Mouse (Mus musculus) limb, embryonic 14.5 days (tissue): ENCODE results near the gene Fau. TPM values are rescaled to one million over a fixed set of nuclear protein-coding genes. Genes with fewer than 3 reads are reported as not detected.

Source experiments
- ATAC-seq: fragments of 200-750 bp; cut with Nextera tagmentation; 2 replicates; pipeline ENCODE4 v1.8.0; 2017; ENCODE audit warnings: low read depth, moderate number of reproducible peaks, moderate TSS enrichment; ENCODE audit not compliant: low FRiP score
- DNase-seq: peaks from one replicate; pipeline ENCODE4 v3.0.0-alpha.2; 2015; ENCODE audit warnings: low spot score
- H3K27ac ChIP-seq: fragments of 300-500 bp; sonication (generic); replicated peaks from 2 replicates; pipeline ENCODE4 v1.5.1; 2014; ENCODE audit warnings: low read depth, mild to moderate bottlenecking, low read length, moderate library complexity, mixed read lengths
- H3K27me3 ChIP-seq: fragments of 300-500 bp; sonication (generic); 2 replicates; pipeline ENCODE4 v1.6.1; 2014; ENCODE audit warnings: low read length, mixed read lengths; ENCODE audit not compliant: control insufficient read depth, insufficient read depth
- H3K36me3 ChIP-seq: fragments of 300-500 bp; sonication (generic); 2 replicates; pipeline ENCODE4 v1.6.1; 2014; ENCODE audit warnings: mild to moderate bottlenecking, low read length, moderate library complexity, mixed read lengths; ENCODE audit not compliant: control insufficient read depth, insufficient read depth
- H3K4me1 ChIP-seq: fragments of 300-500 bp; sonication (generic); 2 replicates; pipeline ENCODE4 v1.6.1; 2014; ENCODE audit warnings: antibody characterized with exemption, low read length, mixed read lengths; ENCODE audit not compliant: control insufficient read depth, insufficient read depth
- H3K4me2 ChIP-seq: fragments of 300-500 bp; sonication (generic); replicated peaks from 2 replicates; pipeline ENCODE4 v1.6.1; 2014; ENCODE audit warnings: low read depth, mild to moderate bottlenecking, low read length, moderate library complexity; ENCODE audit not compliant: severe bottlenecking
- H3K4me3 ChIP-seq: fragments of 300-500 bp; sonication (generic); replicated peaks from 2 replicates; pipeline ENCODE4 v1.5.1; 2014; ENCODE audit warnings: low read length
- H3K9ac ChIP-seq: fragments of 300-500 bp; sonication (generic); 2 replicates; pipeline ENCODE4 v1.6.1; 2014; ENCODE audit warnings: mild to moderate bottlenecking, low read depth, low read length, moderate library complexity; ENCODE audit not compliant: severe bottlenecking
- H3K9me3 ChIP-seq: fragments of 300-500 bp; sonication (generic); 2 replicates; pipeline ENCODE4 v1.6.1; 2016; ENCODE audit warnings: low read length; ENCODE audit not compliant: control insufficient read depth
- POLR2A ChIP-seq: fragments of 200-500 bp; IDR thresholded peaks from 2 replicates; pipeline ENCODE4 v1.8.0; 2012; ENCODE audit warnings: inconsistent platforms, mild to moderate bottlenecking, moderate library complexity, borderline replicate concordance; ENCODE audit not compliant: insufficient read depth, insufficient read length; ENCODE audit errors: extremely low read depth
- WGBS: fragments of 180-500 bp; shearing (Covaris S2); extraction: QIAGEN DNeasy Blood & Tissue Kit; methylation state at CpG from one replicate; pipeline ENCODE4 v1.1.7; 2014; 5-methylcytosine and 5-hydroxymethylcytosine counted together
- microRNA-seq: library from miRNA; unstranded; fragments of <30 nt; microRNA quantifications from one replicate; pipeline ENCODE4, GENCODE M21; 2016
- polyA plus RNA-seq, 2 experiments: library from polyadenylated mRNA; depleted of rRNA in 1 of 2; stranded (reverse) in 1 of 2; unstranded in 1 of 2; fragments of >200 nt; fragmentation: Nextera tagmentation in 1 of 2; extraction: Ambion mirVana in 1 of 2; gene quantifications; 2 replicates each; pipeline versions ENCODE4 v1.2.1 to v1.2.3; 2012 to 2014

The Fau gene
- polyA plus RNA-seq, 2 experiments = 968 to 1,838 TPM

- H3K4me2 ChIP-seq = no peak overlapping the region
- H3K9me3 ChIP-seq = no peaks in the 10 kb centered on the region
These were observed 40.2 kb downstream of the Fau start for GRCm38 (mm10) chr19:6097847-6098246.

GRCm38 (mm10) chr19:6101186-6101585 lies 43.5 kb downstream of the Fau start:
- no peak for DNase-seq
- WGBS = 26% methylated on average over 6 of the region's 6 CpGs
- no peak for TF ChIP-seq POLR2A

More at GRCm38 (mm10) chr19:6097847-6098246, 40.2 kb downstream of the Fau start:
- no peak overlapping the region for H3K9ac ChIP-seq
- ATAC-seq (no peak), DNase-seq (no peak)
- 91% methylated on average over 3 of the region's 3 CpGs for WGBS
- no peak for TF ChIP-seq POLR2A
- H3K4me3 ChIP-seq = no peak overlapping the region
- H3K4me1 ChIP-seq = no peaks in the 10 kb centered on the region
- H3K27ac ChIP-seq = no peak overlapping the region
- no peaks in the 10 kb centered on the region for H3K27me3 ChIP-seq
- peaks cover 16% of the 10 kb centered on the region for H3K36me3 ChIP-seq

GRCm38 (mm10) chr19:6102169-6102853 lies 44.7 kb downstream of the Fau start:
- no peak for TF ChIP-seq POLR2A
- H3K9me3 ChIP-seq = no peaks in the 10 kb centered on the region
- WGBS = 77% methylated on average over 6 of the region's 6 CpGs
- no peak overlapping the region for H3K4me2 ChIP-seq
- no peak overlapping the region for H3K4me3 ChIP-seq
- H3K9ac ChIP-seq = no peak overlapping the region
- no peaks in the 10 kb centered on the region for H3K4me1 ChIP-seq
- DNase-seq (no peak), ATAC-seq (no peak)
- H3K27me3 ChIP-seq = no peaks in the 10 kb centered on the region
- 0 out of 2 replicates have a peak, but pooled peaks cover 6% of the 10 kb centered on the region for H3K36me3 ChIP-seq
- H3K27ac ChIP-seq = no peak overlapping the region

More at GRCm38 (mm10) chr19:6101186-6101585, 43.5 kb downstream of the Fau start:
- Histone ChIP-seq H3K27me3 (no peaks in the 10 kb centered on the region), H3K9me3 (no peaks in the 10 kb centered on the region), H3K4me1 (no peaks in the 10 kb centered on the region), H3K36me3 (0 out of 2 replicates have a peak, but pooled peaks cover 6% of the 10 kb centered on the region), H3K4me3 (no peak overlapping the region), H3K4me2 (no peak overlapping the region), H3K27ac (no peak overlapping the region), H3K9ac (no peak overlapping the region)
- ATAC-seq = no peak

GRCm38 (mm10) chr19:6104476-6104875 lies 46.8 kb downstream of the Fau start:
- H3K9me3 ChIP-seq = no peaks in the 10 kb centered on the region
- H3K27me3 ChIP-seq = no peaks in the 10 kb centered on the region
- WGBS = 71% methylated on average over 4 of the region's 4 CpGs
- DNase-seq (no peak), ATAC-seq (no peak)
- no peaks in the 10 kb centered on the region for H3K4me1 ChIP-seq
- no peaks in the 10 kb centered on the region for H3K36me3 ChIP-seq
- TF ChIP-seq POLR2A = no peak
- H3K9ac ChIP-seq = no peak overlapping the region
- H3K27ac ChIP-seq = no peak overlapping the region
- no peak overlapping the region for H3K4me2 ChIP-seq
- no peak overlapping the region for H3K4me3 ChIP-seq

GRCm38 (mm10) chr19:6105586-6105985 lies 47.9 kb downstream of the Fau start, which contains the start of gene Naaladl1:
Gene Naaladl1, plus strand, starts transcription at chr19:6105782.
- DNase-seq (no peak), ATAC-seq (no peak)
- H3K9ac ChIP-seq = no peak within 1 kb of the TSS
- no peak for TF ChIP-seq POLR2A
- H3K4me3 ChIP-seq = no peak within 1 kb of the TSS
- H3K4me1 ChIP-seq = no peaks in the 10 kb centered on the region
- H3K9me3 ChIP-seq = no peaks in the 10 kb centered on the region
- no peaks in the 10 kb centered on the region for H3K27me3 ChIP-seq
- H3K4me2 ChIP-seq = no peak within 1 kb of the TSS
- H3K36me3 ChIP-seq = no peaks in the 10 kb centered on the region
- WGBS = 76% methylated on average over 7 of the region's 7 CpGs
- H3K27ac ChIP-seq = no peak within 1 kb of the TSS

Small RNA genes within 50 kb of the gene (microRNA-seq; reads per million reads assigned to microRNA genes)
- gene Mir6988 = 0.69 reads per million

Other genes starting within 250 kb of the Fau start
- gene Frmd8, start 182.6 kb upstream of the Fau start, polyA plus RNA-seq (2012; rRNA removed) = 22.7 and 30.1 TPM in 2 replicates
- 22.6 and 22.7 TPM in 2 replicates for gene Frmd8, start 182.6 kb upstream of the Fau start, polyA plus RNA-seq (2014; fragmentation: Nextera tagmentation; extraction: Ambion mirVana)
- gene Slc25a45, start 180.0 kb upstream of the Fau start, polyA plus RNA-seq (2012; rRNA removed) = 6.2 and 6.3 TPM in 2 replicates
- gene Slc25a45, start 180.0 kb upstream of the Fau start, polyA plus RNA-seq (2014; fragmentation: Nextera tagmentation; extraction: Ambion mirVana) = 2.5 and 3.0 TPM in 2 replicates
- gene Tigd3, start 163.7 kb upstream of the Fau start, polyA plus RNA-seq (2012; rRNA removed) = 4.8 TPM in 2 replicates
- gene Tigd3, start 163.7 kb upstream of the Fau start, polyA plus RNA-seq (2014; fragmentation: Nextera tagmentation; extraction: Ambion mirVana) = 1.7 and 2.0 TPM in 2 replicates
- 179 and 199 TPM in 2 replicates for gene Dpf2, start 144.8 kb upstream of the Fau start, polyA plus RNA-seq (2012; rRNA removed)
- 143 and 147 TPM in 2 replicates for gene Dpf2, start 144.8 kb upstream of the Fau start, polyA plus RNA-seq (2014; fragmentation: Nextera tagmentation; extraction: Ambion mirVana)
- gene Cdc42ep2, start 133.0 kb upstream of the Fau start, polyA plus RNA-seq (2012; rRNA removed) = 9.7 and 10.0 TPM in 2 replicates
- 6.5 and 8.0 TPM in 2 replicates for gene Cdc42ep2, start 133.0 kb upstream of the Fau start, polyA plus RNA-seq (2014; fragmentation: Nextera tagmentation; extraction: Ambion mirVana)
- 87.9 and 109 TPM in 2 replicates for gene Pola2, start 93.6 kb upstream of the Fau start, polyA plus RNA-seq (2012; rRNA removed)
- 65.8 and 66.3 TPM in 2 replicates for gene Pola2, start 93.6 kb upstream of the Fau start, polyA plus RNA-seq (2014; fragmentation: Nextera tagmentation; extraction: Ambion mirVana)
- gene Slc22a20, start 71.7 kb upstream of the Fau start, polyA plus RNA-seq (2012; rRNA removed) = not detected in 2 replicates
- not detected in 2 replicates for gene Slc22a20, start 71.7 kb upstream of the Fau start, polyA plus RNA-seq (2014; fragmentation: Nextera tagmentation; extraction: Ambion mirVana)
- 29.0 and 33.4 TPM in 2 replicates for gene Capn1, start 41.9 kb upstream of the Fau start, polyA plus RNA-seq (2012; rRNA removed)
- 18.0 and 19.7 TPM in 2 replicates for gene Capn1, start 41.9 kb upstream of the Fau start, polyA plus RNA-seq (2014; fragmentation: Nextera tagmentation; extraction: Ambion mirVana)
- gene Syvn1, start 11.3 kb upstream of the Fau start, polyA plus RNA-seq (2012; rRNA removed) = 49.2 and 63.9 TPM in 2 replicates
- gene Syvn1, start 11.3 kb upstream of the Fau start, polyA plus RNA-seq (2014; fragmentation: Nextera tagmentation; extraction: Ambion mirVana) = 31.5 and 34.6 TPM in 2 replicates
- gene Mrpl49, start 59 bp upstream of the Fau start, polyA plus RNA-seq (2012; rRNA removed) = 47.0 and 54.8 TPM in 2 replicates
- gene Mrpl49, start 59 bp upstream of the Fau start, polyA plus RNA-seq (2014; fragmentation: Nextera tagmentation; extraction: Ambion mirVana) = 75.3 and 75.5 TPM in 2 replicates
- 32.0 and 41.5 TPM in 2 replicates for gene Znhit2, start 3.3 kb downstream of the Fau start, polyA plus RNA-seq (2012; rRNA removed)
- 36.5 and 37.0 TPM in 2 replicates for gene Znhit2, start 3.3 kb downstream of the Fau start, polyA plus RNA-seq (2014; fragmentation: Nextera tagmentation; extraction: Ambion mirVana)
- 43.8 and 59.6 TPM in 2 replicates for gene Tm7sf2, start 10.5 kb downstream of the Fau start, polyA plus RNA-seq (2012; rRNA removed)
- 15.5 and 18.8 TPM in 2 replicates for gene Tm7sf2, start 10.5 kb downstream of the Fau start, polyA plus RNA-seq (2014; fragmentation: Nextera tagmentation; extraction: Ambion mirVana)
- 81.6 and 95.9 TPM in 2 replicates for gene Vps51, start 19.4 kb downstream of the Fau start, polyA plus RNA-seq (2012; rRNA removed)
- 51.9 and 60.5 TPM in 2 replicates for gene Vps51, start 19.4 kb downstream of the Fau start, polyA plus RNA-seq (2014; fragmentation: Nextera tagmentation; extraction: Ambion mirVana)
- gene Tmem262, start 22.2 kb downstream of the Fau start, polyA plus RNA-seq (2012; rRNA removed) = 0.20 TPM in 1 of 2 replicates, not detected in the other
- not detected in 2 replicates for gene Tmem262, start 22.2 kb downstream of the Fau start, polyA plus RNA-seq (2014; fragmentation: Nextera tagmentation; extraction: Ambion mirVana)
- gene Gm28374, start 24.4 kb downstream of the Fau start, polyA plus RNA-seq (2012; rRNA removed) = 1.1 and 1.3 TPM in 2 replicates
- gene Gm28374, start 24.4 kb downstream of the Fau start, polyA plus RNA-seq (2014; fragmentation: Nextera tagmentation; extraction: Ambion mirVana) = 1.1 and 1.3 TPM in 2 replicates
- gene Zfpl1, start 27.1 kb downstream of the Fau start, polyA plus RNA-seq (2012; rRNA removed) = 134 and 177 TPM in 2 replicates
- gene Zfpl1, start 27.1 kb downstream of the Fau start, polyA plus RNA-seq (2014; fragmentation: Nextera tagmentation; extraction: Ambion mirVana) = 85.4 and 91.0 TPM in 2 replicates
- gene Cdca5, start 27.1 kb downstream of the Fau start, polyA plus RNA-seq (2012; rRNA removed) = 22.0 and 23.3 TPM in 2 replicates
- gene Cdca5, start 27.1 kb downstream of the Fau start, polyA plus RNA-seq (2014; fragmentation: Nextera tagmentation; extraction: Ambion mirVana) = 27.9 and 31.5 TPM in 2 replicates
- 0.14 and 0.75 TPM in 2 replicates for gene AC131692.1, start 36.6 kb downstream of the Fau start, polyA plus RNA-seq (2012; rRNA removed)
- not detected in 2 replicates for gene AC131692.1, start 36.6 kb downstream of the Fau start, polyA plus RNA-seq (2014; fragmentation: Nextera tagmentation; extraction: Ambion mirVana)
- gene Naaladl1, start 47.9 kb downstream of the Fau start, polyA plus RNA-seq (2012; rRNA removed) = 2.5 and 3.0 TPM in 2 replicates
- gene Naaladl1, start 47.9 kb downstream of the Fau start, polyA plus RNA-seq (2014; fragmentation: Nextera tagmentation; extraction: Ambion mirVana) = 0.21 and 0.48 TPM in 2 replicates
- 45.6 and 57.9 TPM in 2 replicates for gene Sac3d1, start 60.8 kb downstream of the Fau start, polyA plus RNA-seq (2012; rRNA removed)
- 53.8 and 55.9 TPM in 2 replicates for gene Sac3d1, start 60.8 kb downstream of the Fau start, polyA plus RNA-seq (2014; fragmentation: Nextera tagmentation; extraction: Ambion mirVana)
- gene Snx15, start 70.5 kb downstream of the Fau start, polyA plus RNA-seq (2012; rRNA removed) = 36.4 and 48.9 TPM in 2 replicates
- 30.2 and 33.9 TPM in 2 replicates for gene Snx15, start 70.5 kb downstream of the Fau start, polyA plus RNA-seq (2014; fragmentation: Nextera tagmentation; extraction: Ambion mirVana)
- gene Batf2, start 83.1 kb downstream of the Fau start, polyA plus RNA-seq (2012; rRNA removed) = 0.10 and 0.22 TPM in 2 replicates
- 0.15 TPM in 1 of 2 replicates, not detected in the other for gene Batf2, start 83.1 kb downstream of the Fau start, polyA plus RNA-seq (2014; fragmentation: Nextera tagmentation; extraction: Ambion mirVana)
- 91.9 and 127 TPM in 2 replicates for gene Arl2, start 83.7 kb downstream of the Fau start, polyA plus RNA-seq (2012; rRNA removed)
- gene Arl2, start 83.7 kb downstream of the Fau start, polyA plus RNA-seq (2014; fragmentation: Nextera tagmentation; extraction: Ambion mirVana) = 76.0 and 77.5 TPM in 2 replicates
- gene Majin, start 126.5 kb downstream of the Fau start, polyA plus RNA-seq (2012; rRNA removed) = 0.05 and 0.09 TPM in 2 replicates
- gene Majin, start 126.5 kb downstream of the Fau start, polyA plus RNA-seq (2014; fragmentation: Nextera tagmentation; extraction: Ambion mirVana) = not detected in 2 replicates
- gene Gpha2, start 168.5 kb downstream of the Fau start, polyA plus RNA-seq (2012; rRNA removed) = 1.5 and 2.7 TPM in 2 replicates
- 1.2 and 2.3 TPM in 2 replicates for gene Gpha2, start 168.5 kb downstream of the Fau start, polyA plus RNA-seq (2014; fragmentation: Nextera tagmentation; extraction: Ambion mirVana)
- gene Ppp2r5b, start 178.0 kb downstream of the Fau start, polyA plus RNA-seq (2012; rRNA removed) = 45.0 and 48.1 TPM in 2 replicates
- 27.5 and 27.8 TPM in 2 replicates for gene Ppp2r5b, start 178.0 kb downstream of the Fau start, polyA plus RNA-seq (2014; fragmentation: Nextera tagmentation; extraction: Ambion mirVana)
- gene Atg2a, start 183.8 kb downstream of the Fau start, polyA plus RNA-seq (2012; rRNA removed) = 18.3 and 25.7 TPM in 2 replicates
- gene Atg2a, start 183.8 kb downstream of the Fau start, polyA plus RNA-seq (2014; fragmentation: Nextera tagmentation; extraction: Ambion mirVana) = 10.6 and 14.6 TPM in 2 replicates
- 160 and 232 TPM in 2 replicates for gene Ehd1, start 218.9 kb downstream of the Fau start, polyA plus RNA-seq (2012; rRNA removed)
- 68.7 and 81.8 TPM in 2 replicates for gene Ehd1, start 218.9 kb downstream of the Fau start, polyA plus RNA-seq (2014; fragmentation: Nextera tagmentation; extraction: Ambion mirVana)
- 15.2 and 17.0 TPM in 2 replicates for gene Cdc42bpg, start 248.6 kb downstream of the Fau start, polyA plus RNA-seq (2012; rRNA removed)
- 1.4 and 2.0 TPM in 2 replicates for gene Cdc42bpg, start 248.6 kb downstream of the Fau start, polyA plus RNA-seq (2014; fragmentation: Nextera tagmentation; extraction: Ambion mirVana)